Mouse (Mus musculus): ENCODE measurements around the gene Setd7.

DNA sequence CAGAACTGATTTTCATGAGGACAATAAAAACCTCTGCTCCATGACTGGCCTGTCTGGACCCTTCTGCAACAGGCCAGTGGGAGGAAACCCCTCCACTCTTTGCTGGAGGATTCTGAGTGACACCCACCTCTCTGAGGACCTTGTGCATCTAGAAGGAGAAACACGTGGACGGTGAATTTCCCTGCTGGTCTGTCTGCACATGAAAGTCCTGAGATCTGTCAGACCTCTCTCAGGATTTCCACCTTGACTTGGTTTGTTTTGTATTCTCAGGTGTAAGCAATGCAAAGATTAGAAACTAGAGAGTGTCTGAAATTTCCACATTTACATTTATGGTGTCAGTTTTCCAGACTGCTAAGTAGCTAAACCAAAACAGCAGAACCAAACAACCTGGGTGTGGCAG, 8.5 kb downstream of the Setd7 start:
- no peak for TF ChIP-seq CTCF (IDR thresholded peaks at IDR 0.05; ENCODE audit: borderline replicate concordance, control insufficient read depth, extremely low read depth, insufficient read depth, low read length, poor library complexity)
- no peak for TF ChIP-seq POLR2A (IDR thresholded peaks at IDR 0.05; ENCODE audit: control insufficient read depth, extremely low read depth, insufficient read depth, low read length, poor library complexity)

All from thymus, adult 2 months (tissue).